Mouse (Mus musculus) heart, postnatal 4 days (tissue): ENCODE measurements at regions not wholly inside any gene's neighbourhood (a gene's known extent, or its start where the extent isn't known, plus 50 kb on each side); places are given as distances from the start of the nearest gene placed in this dataset.

ENCODE experiments used
- DNase-seq: peaks from one replicate; pipeline ENCODE4 v3.0.0; 2021

GRCm38 (mm10) chr8:35877581-35877980 lies 112.0 kb downstream of the Gm19410 start:
- no peak for DNase-seq

GRCm38 (mm10) chr8:35881810-35882209 lies 116.2 kb downstream of the Gm19410 start:
- DNase-seq, result peak; percentile 36

GRCm38 (mm10) chr8:35882638-35883455 lies 117.3 kb downstream of the Gm19410 start:
- DNase-seq, result peak; percentile 70

- no peak for DNase-seq
These were observed 117.8 kb downstream of the Gm19410 start for GRCm38 (mm10) chr8:35883456-35883780.

- no peak for DNase-seq
These were observed 119.0 kb downstream of the Gm19410 start for GRCm38 (mm10) chr8:35884545-35884944.

- no peak for DNase-seq
These were observed 124.5 kb downstream of the Gm19410 start for GRCm38 (mm10) chr8:35890083-35890482.

GRCm38 (mm10) chr8:35891769-35892168 lies 126.2 kb downstream of the Gm19410 start:
- DNase-seq, result peak; percentile 53

- no peak for DNase-seq
These were observed 132.9 kb downstream of the Gm19410 start for GRCm38 (mm10) chr8:35898493-35898892.

- DNase-seq, result no peak
These were observed 135.9 kb downstream of the Gm19410 start for GRCm38 (mm10) chr8:35901490-35901889.

- no peak for DNase-seq
These were observed 139.3 kb downstream of the Gm19410 start for GRCm38 (mm10) chr8:35904711-35905450.

GRCm38 (mm10) chr8:35907998-35908397 lies 142.4 kb downstream of the Gm19410 start:
- DNase-seq, result no peak

GRCm38 (mm10) chr8:35912264-35912663 lies 146.7 kb downstream of the Gm19410 start:
- DNase-seq, result no peak

- no peak for DNase-seq
These were observed 150.4 kb downstream of the Gm19410 start for GRCm38 (mm10) chr8:35915878-35916518.

GRCm38 (mm10) chr8:35917573-35917972 lies 152.0 kb downstream of the Gm19410 start:
- no peak for DNase-seq

GRCm38 (mm10) chr8:35919451-35919850 lies 153.9 kb downstream of the Gm19410 start:
- DNase-seq, result no peak

GRCm38 (mm10) chr8:35919859-35920675 lies 154.5 kb downstream of the Gm19410 start:
- DNase-seq, result no peak

- no peak for DNase-seq
These were observed 158.4 kb downstream of the Gm19410 start for GRCm38 (mm10) chr8:35924026-35924425.

GRCm38 (mm10) chr8:35927408-35927871 lies 161.8 kb downstream of the Gm19410 start:
- DNase-seq, result no peak

- DNase-seq, result no peak
These were observed 164.7 kb downstream of the Gm19410 start for GRCm38 (mm10) chr8:35930291-35930690.

GRCm38 (mm10) chr8:35933186-35934114 lies 167.9 kb downstream of the Gm19410 start:
- no peak for DNase-seq

GRCm38 (mm10) chr8:35934115-35934607 lies 168.6 kb downstream of the Gm19410 start:
- DNase-seq, result no peak
